Mouse (Mus musculus) myocyte (in vitro differentiated cells): Measurements from ENCODE around the gene Cmtm2b. TPM values are rescaled to one million over a fixed set of nuclear protein-coding genes. Genes with fewer than 3 reads are reported as not detected.
A peak's percentile ranks its signal among the peaks of the same experiment; 100 is the strongest.

Experiments used
- H3K27me3 ChIP-seq: one replicate; pipeline ENCODE4 v1.6.1; 2011; ENCODE audit not compliant: control insufficient read depth, insufficient read depth, insufficient read length
- H3K36me3 ChIP-seq: one replicate; pipeline ENCODE4 v1.6.1; 2011; ENCODE audit not compliant: control insufficient read depth, insufficient read depth
- H3K4me2 ChIP-seq: one replicate; pipeline ENCODE4 v1.6.1; 2011; ENCODE audit warnings: low read depth, control low read depth
- H3K4me3 ChIP-seq: one replicate; pipeline ENCODE4 v1.5.1; 2011; ENCODE audit warnings: mild to moderate bottlenecking, control low read depth, moderate library complexity
- H3K79me2 ChIP-seq: one replicate; pipeline ENCODE4 v1.6.1; 2011; ENCODE audit not compliant: control insufficient read depth, insufficient read depth
- H3ac ChIP-seq: one replicate; pipeline ENCODE4 v1.6.1; 2011; ENCODE audit not compliant: control insufficient read depth, insufficient read length
- CEBPB ChIP-seq: IDR thresholded peaks from 2 replicates; pipeline ENCODE4 v1.6.1; 2011; ENCODE audit warnings: mild to moderate bottlenecking, moderate library complexity; ENCODE audit not compliant: poor library complexity, insufficient read depth, severe bottlenecking
- E2F4 ChIP-seq: IDR thresholded peaks from one replicate; pipeline ENCODE4 v1.6.1; 2011; ENCODE audit warnings: mild to moderate bottlenecking, control low read depth, moderate library complexity; ENCODE audit not compliant: insufficient read depth
- MAX ChIP-seq: IDR thresholded peaks from one replicate; pipeline ENCODE4 v1.6.1; 2011; ENCODE audit warnings: low read depth, mild to moderate bottlenecking, control low read depth
- MYOD1 ChIP-seq, 3 experiments: IDR thresholded peaks; one replicate each; pipeline ENCODE4 v1.6.1; 2011; ENCODE audit warnings: control low read depth in 2 of 3, low read depth in 2 of 3, mild to moderate bottlenecking in 2 of 3, moderate library complexity in 1 of 3; ENCODE audit not compliant: insufficient read length in 2 of 3, control insufficient read depth in 1 of 3
- MYOG ChIP-seq, 3 experiments: IDR thresholded peaks; one replicate each; pipeline ENCODE4 v1.6.1; 2011; ENCODE audit warnings: control low read depth in 2 of 3, low read depth in 2 of 3, mild to moderate bottlenecking in 2 of 3; ENCODE audit not compliant: insufficient read length in 2 of 3, control insufficient read depth in 1 of 3, insufficient read depth in 1 of 3
- POLR2A ChIP-seq: IDR thresholded peaks from one replicate; pipeline ENCODE4 v1.6.1; 2011; ENCODE audit warnings: low read depth, mild to moderate bottlenecking, control low read depth, moderate library complexity; ENCODE audit not compliant: insufficient read length
- POLR2AphosphoS2 ChIP-seq: IDR thresholded peaks from one replicate; pipeline ENCODE4 v1.6.1; 2011; ENCODE audit warnings: low read depth, control low read depth; ENCODE audit not compliant: insufficient read length
- REST ChIP-seq: IDR thresholded peaks from one replicate; pipeline ENCODE4 v1.6.1; 2011; ENCODE audit warnings: mild to moderate bottlenecking, control low read depth, moderate library complexity; ENCODE audit not compliant: insufficient read depth, insufficient read length
- SRF ChIP-seq: IDR thresholded peaks from one replicate; pipeline ENCODE4 v1.6.1; 2011; ENCODE audit warnings: low read depth; ENCODE audit not compliant: control insufficient read depth, insufficient read length
- TCF12 ChIP-seq: IDR thresholded peaks from one replicate; pipeline ENCODE4 v1.6.1; 2011; ENCODE audit warnings: mild to moderate bottlenecking, control low read depth; ENCODE audit not compliant: poor library complexity, insufficient read depth, severe bottlenecking
- TCF3 ChIP-seq: IDR thresholded peaks from one replicate; pipeline ENCODE4 v1.6.1; 2011; ENCODE audit warnings: low read depth, control low read depth; ENCODE audit not compliant: insufficient read length
- USF1 ChIP-seq: IDR thresholded peaks from one replicate; pipeline ENCODE4 v1.6.1; 2011; ENCODE audit warnings: low read depth, mild to moderate bottlenecking, control low read depth, moderate library complexity
- polyA plus RNA-seq: library from polyadenylated mRNA; unstranded; fragments of >200 nt; fragmentation: generic; extraction: Trizol; gene quantifications from one replicate; pipeline ENCODE4 v1.2.1, GENCODE M21; 2012; ENCODE audit warnings: missing spikeins

Cmtm2b gene
- polyA plus RNA-seq, 1 experiment: not detected

DNA sequence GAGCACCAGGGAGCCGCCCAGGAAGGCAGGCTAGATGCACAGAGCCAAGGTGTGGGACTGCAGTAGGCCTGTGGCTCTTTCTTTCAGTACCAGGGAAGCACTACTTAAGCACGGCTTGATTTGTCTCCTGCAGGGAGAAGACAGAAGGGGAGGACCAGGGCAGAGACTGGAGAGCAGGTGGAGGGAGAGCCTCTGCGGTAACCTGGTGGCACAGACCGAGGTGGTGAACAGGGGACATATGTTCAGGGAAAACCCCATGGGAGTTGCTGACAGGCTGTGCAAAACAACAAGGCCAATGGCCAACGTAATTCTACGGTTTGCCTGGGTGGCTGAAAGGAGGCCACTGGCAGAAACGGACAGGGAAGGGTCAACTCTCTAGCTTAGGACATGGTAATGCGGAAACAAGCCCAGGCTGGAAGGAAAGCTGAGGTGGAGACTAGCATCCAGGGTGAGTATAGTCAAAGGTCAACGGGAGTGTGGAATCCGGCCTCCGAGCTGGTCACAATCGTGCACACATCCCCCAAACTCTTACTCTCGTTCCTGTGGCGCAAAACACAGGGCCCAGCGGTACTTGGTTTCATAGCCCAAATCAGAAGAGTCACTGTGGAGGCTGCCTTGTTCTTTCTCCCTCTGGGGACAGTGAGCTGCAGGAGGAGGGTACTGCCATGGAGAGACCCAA is 37.9 kb downstream of the Cmtm2b start:
- no peak overlapping the region for H3K4me3 ChIP-seq
- no peaks in the 10 kb centered on the region for H3K36me3 ChIP-seq
- peaks cover 3% of the 10 kb centered on the region for H3K79me2 ChIP-seq
- H3K4me2 ChIP-seq: no peak overlapping the region
- TF ChIP-seq MAX (no peak), TCF12 (no peak), E2F4 (no peak), TCF3 (no peak), MYOG (IDR thresholded peaks at IDR 0.05; ENCODE audit: control insufficient read depth in 1 of 3, insufficient read depth in 1 of 3, insufficient read length in 2 of 3, low read depth in 2 of 3) (no peak), USF1 (no peak), POLR2A (no peak)
- no peaks in the 10 kb centered on the region for H3K27me3 ChIP-seq
- H3ac ChIP-seq: no peak overlapping the region

DNA sequence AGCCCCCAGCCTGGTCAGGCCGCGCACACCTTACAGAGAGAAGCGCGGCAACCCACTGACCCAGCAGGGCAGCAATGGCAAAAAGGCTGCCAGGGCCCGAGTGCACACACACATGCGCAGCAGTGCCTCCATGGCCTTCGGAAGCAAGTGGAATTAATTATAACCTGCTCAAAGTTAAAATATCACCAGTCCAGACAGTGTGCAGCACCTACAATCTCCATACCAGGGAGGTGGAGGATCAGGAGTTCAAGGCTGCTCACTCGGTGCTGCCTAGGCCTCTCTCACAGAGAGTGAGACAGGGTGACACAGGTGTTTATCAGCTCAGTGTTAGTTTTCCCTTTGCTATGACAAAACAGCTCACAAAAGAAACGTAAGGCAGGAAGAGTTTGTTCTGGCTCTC is 43.7 kb downstream of the Cmtm2b start:
- no peak overlapping the region for H3K4me3 ChIP-seq
- H3K4me2 ChIP-seq: no peak overlapping the region
- TF ChIP-seq SRF (no peak), TCF12 (no peak), REST (no peak), CEBPB (no peak), MAX (no peak), MYOD1 (IDR thresholded peaks at IDR 0.05; ENCODE audit: control insufficient read depth in 1 of 3, insufficient read length in 2 of 3, low read depth in 2 of 3) (no peak), MYOG (IDR thresholded peaks at IDR 0.05; ENCODE audit: control insufficient read depth in 1 of 3, insufficient read depth in 1 of 3, insufficient read length in 2 of 3, low read depth in 2 of 3) (no peak)
- H3K27me3 ChIP-seq: no peaks in the 10 kb centered on the region
- peaks cover 3% of the 10 kb centered on the region for H3K79me2 ChIP-seq
- H3ac ChIP-seq: no peak overlapping the region
- H3K36me3 ChIP-seq: no peaks in the 10 kb centered on the region

DNA sequence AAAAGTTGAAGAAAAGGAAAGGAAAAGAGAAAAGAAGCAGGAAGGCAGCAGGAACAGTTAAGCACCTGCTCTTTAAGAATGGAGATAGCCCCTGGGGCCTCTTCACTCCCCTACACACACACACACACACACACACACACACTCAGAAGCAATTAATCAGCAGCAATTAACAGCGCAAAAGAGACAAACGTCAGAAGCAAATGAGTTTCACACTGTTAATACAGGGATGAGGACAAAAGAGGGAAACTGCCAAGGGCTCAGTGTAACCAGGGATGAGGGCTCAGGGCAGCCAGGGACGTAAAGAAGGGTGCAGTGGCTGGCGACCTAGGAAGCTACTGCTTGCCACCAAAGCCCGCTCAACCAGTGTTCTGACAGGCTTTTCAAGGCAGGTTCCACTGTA is 45.4 kb downstream of the Cmtm2b start:
- no peak for TF ChIP-seq MYOG (IDR thresholded peaks at IDR 0.05; ENCODE audit: control insufficient read depth in 1 of 3, insufficient read depth in 1 of 3, insufficient read length in 2 of 3, low read depth in 2 of 3)
- no peak for TF ChIP-seq MAX
- no peak for TF ChIP-seq SRF
- no peak for TF ChIP-seq POLR2AphosphoS2
- TF ChIP-seq TCF12: no peak
- no peak for TF ChIP-seq TCF3
- Histone ChIP-seq H3ac (no peak overlapping the region), H3K36me3 (no peaks in the 10 kb centered on the region), H3K27me3 (no peaks in the 10 kb centered on the region), H3K4me3 (no peak overlapping the region), H3K79me2 (peaks cover 3% of the 10 kb centered on the region), H3K4me2 (no peak overlapping the region)

- Histone ChIP-seq H3K36me3 (no peaks in the 10 kb centered on the region), H3K27me3 (no peaks in the 10 kb centered on the region), H3K4me2 (peak overlapping the region; percentile 63), H3ac (no peak overlapping the region), H3K79me2 (peaks cover 3% of the 10 kb centered on the region), H3K4me3 (no peak overlapping the region)
- TF ChIP-seq USF1 (no peak), TCF12 (no peak), MYOG (IDR thresholded peaks at IDR 0.05; ENCODE audit: control insufficient read depth in 1 of 3, insufficient read depth in 1 of 3, insufficient read length in 2 of 3, low read depth in 2 of 3) (no peak), CEBPB (no peak), POLR2AphosphoS2 (no peak), MAX (no peak), TCF3 (no peak)
Observed at GRCm38 (mm10) chr8:104369591-104369990, 47.6 kb downstream of the Cmtm2b start.

DNA sequence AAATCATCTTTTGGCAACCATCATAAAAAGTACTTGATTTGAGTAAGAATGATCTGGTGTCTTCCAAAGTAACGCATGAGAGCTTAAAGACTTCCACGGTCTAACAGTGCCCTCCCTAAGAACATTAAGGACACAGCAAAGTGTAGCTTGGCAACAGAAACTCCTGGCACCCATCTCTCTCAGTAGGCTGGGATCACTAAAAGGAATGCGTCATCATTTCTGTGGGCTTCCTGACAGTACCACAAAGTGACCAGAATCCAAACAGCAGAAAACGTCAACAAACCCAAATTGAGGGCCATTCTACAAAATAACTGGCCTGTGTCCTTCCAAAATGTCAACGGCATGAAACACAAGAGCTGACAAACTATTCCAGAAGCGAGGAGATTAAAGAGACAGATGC is 48.0 kb downstream of the Cmtm2b start:
- no peaks in the 10 kb centered on the region for H3K36me3 ChIP-seq
- H3K79me2 ChIP-seq: peaks cover 3% of the 10 kb centered on the region
- no peaks in the 10 kb centered on the region for H3K27me3 ChIP-seq
- peak overlapping the region; percentile 63 for H3K4me2 ChIP-seq
- no peak overlapping the region for H3ac ChIP-seq
- TF ChIP-seq E2F4 (no peak), MAX (no peak), SRF (no peak), CEBPB (no peak), TCF12 (no peak), MYOD1 (IDR thresholded peaks at IDR 0.05; ENCODE audit: control insufficient read depth in 1 of 3, insufficient read length in 2 of 3, low read depth in 2 of 3) (no peak), POLR2AphosphoS2 (no peak), USF1 (no peak), MYOG (IDR thresholded peaks at IDR 0.05; ENCODE audit: control insufficient read depth in 1 of 3, insufficient read depth in 1 of 3, insufficient read length in 2 of 3, low read depth in 2 of 3) (no peak), TCF3 (no peak), REST (no peak), POLR2A (no peak)
- H3K4me3 ChIP-seq: no peak overlapping the region
